Mouse (Mus musculus): ENCODE measurements around the gene Chd9.

The Chd9 gene

DNA sequence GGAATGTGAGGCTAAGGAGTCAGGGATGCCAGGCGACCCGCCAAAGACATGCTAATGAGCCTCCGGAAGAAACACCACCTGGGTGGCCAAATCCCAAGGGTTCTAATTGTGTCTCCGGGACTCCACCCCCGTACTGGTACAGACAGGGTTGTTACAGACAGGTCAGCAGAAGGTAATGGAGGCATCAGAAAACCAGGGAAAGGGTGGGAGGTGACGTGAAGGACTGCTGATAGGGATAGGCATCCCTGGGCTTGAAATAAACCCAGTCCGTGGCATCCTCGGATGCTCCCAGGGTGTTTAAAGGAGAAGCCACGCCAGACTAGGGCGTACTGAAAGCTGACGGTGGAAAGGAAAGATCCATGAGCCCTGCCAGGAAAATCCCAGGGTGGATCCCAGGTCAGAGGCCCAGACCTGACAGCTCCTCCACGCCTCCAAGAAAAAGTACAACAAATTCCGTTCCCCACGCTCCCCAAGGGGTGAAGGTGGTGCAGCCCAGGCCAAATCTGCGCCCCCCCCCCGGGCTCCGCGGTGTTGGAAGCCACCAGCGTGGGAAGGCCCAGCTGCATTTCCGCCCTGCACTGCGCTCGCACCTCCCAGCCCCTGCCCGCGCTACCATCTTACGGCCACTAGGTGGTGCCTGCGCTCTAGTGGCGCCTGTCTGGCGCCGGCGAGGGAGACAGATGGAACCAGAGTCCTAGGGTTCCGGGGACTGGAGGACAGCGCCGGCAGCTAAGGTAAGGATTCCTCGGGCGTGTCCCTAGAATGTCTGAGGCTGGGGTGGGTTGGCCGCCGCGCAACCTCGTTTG, at the start of gene Chd9:
Chd9 (plus strand) TSS at position 172 of the 806 bp plus-strand sequence.
- peak; percentile 97 for DNase-seq

DNA sequence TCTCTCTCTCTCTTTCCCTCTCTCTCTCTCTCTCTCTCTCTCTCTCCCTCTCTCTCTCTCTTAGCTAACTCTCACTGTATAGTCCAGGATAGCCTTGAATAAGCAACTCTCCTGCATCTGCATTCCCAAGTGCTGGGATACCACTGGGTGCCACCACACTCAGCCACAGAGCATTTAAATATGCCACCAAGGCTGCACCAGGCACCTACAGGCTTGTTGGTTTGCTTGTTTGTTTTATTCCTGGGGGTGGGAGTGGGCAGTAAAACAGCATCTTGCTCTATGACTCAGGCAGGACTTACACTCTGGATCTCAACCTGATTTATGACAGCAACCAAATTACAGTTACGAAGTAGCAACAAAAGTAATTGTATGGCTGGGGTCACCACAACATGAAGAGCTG, 36.5 kb upstream of the Chd9 start:
- DNase-seq = no peak

DNA sequence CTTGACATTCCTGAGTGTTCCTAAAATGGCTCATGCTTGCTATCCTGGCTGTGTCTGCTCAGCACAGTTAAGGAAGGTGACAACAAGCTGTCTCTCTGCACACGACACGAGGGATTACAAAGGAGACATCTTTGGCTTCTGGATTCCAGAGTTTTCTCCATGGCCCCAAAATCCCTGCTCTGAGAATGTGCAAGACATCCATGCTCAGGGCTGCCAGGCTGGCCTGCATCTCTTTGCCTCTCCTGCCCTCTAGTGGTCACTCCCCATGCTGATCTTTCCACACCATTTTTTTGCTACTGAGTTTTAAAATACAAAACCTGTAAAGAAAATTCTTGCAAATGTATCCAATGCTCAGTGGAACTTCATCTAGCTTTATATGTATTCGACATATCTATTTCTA, 34.4 kb upstream of the Chd9 start:
- DNase-seq = peak; percentile 78

DNA sequence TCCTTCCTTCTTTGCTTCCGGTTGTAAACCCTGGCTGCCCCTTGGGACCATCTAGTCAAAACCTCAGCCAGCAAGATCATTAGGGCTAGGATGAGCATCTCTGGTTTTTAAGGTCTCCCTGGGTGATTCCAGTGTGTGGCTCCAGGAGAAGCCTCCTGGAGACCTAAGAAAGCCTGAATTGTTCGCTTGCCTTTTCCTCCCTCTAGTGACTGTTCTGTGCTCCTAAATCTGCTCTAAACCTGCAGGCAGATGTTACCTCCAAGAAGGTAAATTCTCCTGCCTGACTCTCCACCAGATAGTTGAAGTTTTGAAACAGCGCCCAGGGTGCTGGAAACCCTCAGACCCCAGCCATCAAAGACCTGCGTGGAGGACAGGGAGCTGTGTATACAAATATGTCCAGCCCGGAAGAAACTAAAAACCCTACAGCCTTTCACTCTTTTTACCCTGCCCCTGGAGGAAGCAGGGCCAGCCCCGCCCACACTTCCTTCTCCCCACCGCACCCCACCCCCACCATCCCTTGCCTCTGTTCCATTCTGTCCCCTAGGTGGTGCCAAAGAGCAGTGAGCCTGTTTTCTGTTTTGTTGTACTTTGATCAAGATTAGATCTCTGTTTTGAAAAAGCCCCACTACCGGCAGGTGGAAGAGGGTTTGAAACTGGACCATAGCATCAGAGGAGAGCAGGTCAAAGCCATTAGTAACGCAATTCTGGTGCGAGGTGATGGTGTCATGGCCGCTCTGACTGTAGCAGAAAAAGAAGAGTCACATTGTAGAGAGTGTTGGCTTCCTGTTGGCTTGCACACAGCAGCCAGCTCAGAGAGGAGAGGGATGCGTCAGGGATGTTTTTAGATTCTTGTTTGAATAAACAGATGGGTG, 32.9 kb upstream of the Chd9 start:
- peak; percentile 77 for DNase-seq

DNA sequence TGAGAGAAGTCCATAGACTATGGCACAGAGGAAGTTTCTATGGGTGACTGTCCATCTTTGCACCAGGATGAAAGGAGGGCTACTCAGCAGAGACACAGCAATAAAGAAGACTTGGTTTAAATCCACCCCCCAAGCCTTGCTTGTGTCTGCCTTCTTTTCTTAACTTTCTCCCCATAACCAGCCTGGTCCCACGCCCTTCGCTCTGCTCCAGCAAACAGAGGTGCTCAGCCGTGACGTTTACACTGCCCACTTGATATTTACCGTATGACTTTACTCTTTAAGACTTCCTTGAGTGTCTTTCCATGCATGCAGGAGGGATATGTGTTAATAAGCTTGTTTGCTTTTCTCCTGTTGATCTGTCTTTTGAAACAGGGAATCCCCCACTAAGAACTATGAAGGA, 28.7 kb upstream of the Chd9 start:
- no peak for DNase-seq

DNA sequence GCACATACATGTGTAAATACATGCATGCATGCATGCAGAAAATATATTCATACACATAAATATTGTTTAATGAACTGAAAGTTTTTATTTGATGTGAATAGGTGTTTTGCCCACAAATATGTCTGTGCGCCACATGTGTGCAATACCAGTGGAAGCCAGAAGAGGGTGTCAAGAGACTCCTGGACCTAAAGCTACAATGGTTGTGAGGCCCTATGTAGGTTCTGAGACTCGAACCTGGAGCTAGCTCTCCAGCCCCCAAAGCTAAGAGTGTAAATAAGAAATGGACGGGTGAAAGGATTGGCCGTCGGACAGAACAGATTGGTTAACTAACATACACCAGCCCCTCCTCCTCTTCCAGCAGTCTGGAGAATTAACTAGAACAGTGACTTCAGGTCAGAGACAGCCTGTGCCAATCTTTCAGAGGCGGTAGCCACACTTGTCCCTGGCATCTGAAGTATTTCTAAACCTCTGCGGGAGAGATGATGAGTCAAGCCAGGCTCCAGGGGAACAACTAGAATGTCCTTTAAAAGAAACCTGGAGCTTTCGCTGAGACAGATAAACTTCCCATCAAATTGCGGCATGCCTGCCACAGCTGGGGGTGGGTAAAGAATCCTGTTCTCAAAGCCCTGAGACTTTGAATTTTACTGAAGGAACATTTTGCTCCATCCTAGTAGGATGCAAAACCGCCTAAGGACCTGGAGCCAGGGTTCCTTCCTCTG, 14.4 kb upstream of the Chd9 start:
- DNase-seq = no peak

DNA sequence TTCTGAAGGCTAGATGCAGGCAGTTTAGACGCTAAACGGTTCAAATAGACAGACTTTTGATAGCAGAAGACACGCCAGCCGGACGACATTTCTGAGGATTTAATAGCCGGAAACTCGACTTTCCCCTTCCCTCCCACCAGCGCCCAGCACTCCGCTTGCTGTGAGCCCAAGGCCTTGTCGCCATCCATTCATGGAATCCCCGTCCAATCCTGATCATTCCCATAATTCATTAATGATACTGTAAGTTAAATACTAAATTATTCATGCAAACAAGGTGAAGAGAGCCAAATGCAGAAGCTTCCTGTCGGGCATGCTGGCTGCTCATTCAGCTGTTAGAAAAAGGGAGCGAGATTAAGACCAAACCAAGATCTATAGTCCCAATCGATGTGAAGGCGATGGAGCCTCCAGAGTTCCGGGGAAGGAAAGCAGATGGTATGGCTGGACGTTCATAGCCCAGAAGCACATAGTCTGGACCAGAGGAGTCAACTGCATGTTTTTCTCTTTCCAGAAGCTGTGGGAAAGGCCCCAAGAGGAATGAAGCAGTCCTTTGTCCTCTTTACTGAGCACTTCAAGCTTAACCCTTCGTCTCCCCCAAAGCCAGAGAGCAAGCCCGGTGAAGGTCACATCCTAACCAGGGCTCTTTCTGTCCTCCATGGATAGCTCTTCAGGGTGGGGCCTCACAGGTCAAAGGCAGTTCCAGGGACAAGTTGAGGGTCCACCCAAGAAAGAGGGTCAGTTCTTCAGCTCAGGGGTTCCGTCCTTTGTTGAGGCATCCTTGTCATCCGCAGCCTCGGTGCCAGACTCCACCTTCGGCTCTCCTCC, 11.9 kb upstream of the Chd9 start:
- no peak for DNase-seq

- no peak for DNase-seq
Observed at GRCm38 (mm10) chr8:90817293-90817692, 10.9 kb upstream of the Chd9 start, which contains the start of gene Gm19935. Gene Gm19935 (minus strand): TSS chr8:90817393.

GRCm38 (mm10) chr8:90819561-90820320, 8.4 kb upstream of the Chd9 start:
- no peak for DNase-seq

GRCm38 (mm10) chr8:90820321-90820696, 7.8 kb upstream of the Chd9 start:
- no peak for DNase-seq

GRCm38 (mm10) chr8:90822443-90822842, 5.7 kb upstream of the Chd9 start:
- DNase-seq = no peak

- DNase-seq = peak; percentile 66
Observed at GRCm38 (mm10) chr8:90825459-90825871, 2.7 kb upstream of the Chd9 start.

GRCm38 (mm10) chr8:90828987-90829740, 1.0 kb downstream of the Chd9 start:
- peak; percentile 27 for DNase-seq

DNA sequence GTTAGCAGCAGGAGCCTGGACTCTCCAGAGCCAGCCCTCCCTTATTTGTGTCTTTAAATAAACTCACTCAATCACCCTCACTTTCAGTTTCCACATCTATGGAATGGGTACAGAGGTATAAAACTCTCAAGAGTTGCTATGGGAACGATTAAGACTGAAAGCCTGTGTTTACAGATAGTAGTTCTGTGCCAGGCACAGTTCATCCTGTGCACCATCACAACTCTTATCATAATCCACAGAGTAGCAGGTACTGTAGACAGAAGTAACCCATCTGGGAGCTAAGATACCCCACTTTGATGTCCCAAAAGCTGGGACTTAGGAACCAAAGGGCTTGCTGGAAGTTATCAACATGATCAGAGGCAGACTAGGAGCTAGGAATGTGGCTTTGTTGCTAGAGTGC, 1.7 kb downstream of the Chd9 start:
- no peak for DNase-seq

GRCm38 (mm10) chr8:90830980-90831379, 2.8 kb downstream of the Chd9 start:
- no peak for DNase-seq

DNA sequence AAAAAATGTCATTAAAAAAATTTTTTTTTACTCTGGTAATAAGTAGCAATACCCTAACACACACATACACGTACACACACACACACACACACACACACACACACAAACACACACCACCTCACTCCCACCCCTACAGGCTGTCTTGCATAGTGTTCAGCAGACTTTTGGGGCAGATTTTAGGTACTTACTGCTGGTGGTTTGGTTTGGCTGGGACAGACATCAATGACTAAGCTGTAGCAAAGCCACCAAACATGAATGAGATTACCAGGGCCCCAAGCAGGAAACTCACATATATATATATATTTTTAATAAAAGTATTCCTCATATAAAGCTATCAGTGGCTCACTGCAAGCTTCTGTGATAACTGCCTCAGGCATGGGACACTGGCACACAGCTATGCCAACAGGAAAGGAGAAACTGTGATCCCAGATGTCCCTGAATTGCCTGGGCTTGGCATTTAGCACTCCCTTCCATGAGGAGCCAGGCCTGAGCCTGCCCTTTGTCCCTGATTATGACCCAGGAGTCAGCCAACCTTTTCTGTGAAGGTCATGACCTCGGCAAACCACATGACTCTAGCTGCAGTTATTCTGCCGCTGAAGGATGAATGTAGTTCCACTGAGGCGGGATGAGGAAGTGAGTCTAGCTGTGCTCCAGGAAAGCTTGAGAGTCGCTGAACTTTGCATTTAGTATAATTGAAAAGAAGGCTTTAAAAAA, 4.6 kb downstream of the Chd9 start:
- peak; percentile 60 for DNase-seq

- DNase-seq = no peak
Observed at GRCm38 (mm10) chr8:90833628-90834320, 5.6 kb downstream of the Chd9 start.

DNA sequence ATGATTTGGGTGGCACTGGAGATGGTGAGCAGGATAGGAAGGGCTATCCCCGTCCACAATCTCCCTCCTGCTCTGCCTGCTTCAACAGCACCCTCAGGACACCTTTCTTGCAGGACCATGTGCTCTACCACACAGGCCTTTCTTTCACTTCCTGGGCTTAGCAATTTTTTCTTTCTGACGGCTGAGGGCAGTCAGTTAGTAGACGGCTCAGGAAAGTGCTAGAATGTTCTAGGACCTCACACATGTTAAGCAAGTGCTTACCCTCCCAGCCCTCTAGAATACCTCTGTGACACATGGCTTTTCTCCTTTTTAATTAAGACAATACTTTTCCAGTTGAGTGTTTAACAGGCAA, 6.1 kb downstream of the Chd9 start:
- no peak for DNase-seq

- no peak for DNase-seq
Observed at GRCm38 (mm10) chr8:90837440-90837839, 9.3 kb downstream of the Chd9 start.
